Mouse (Mus musculus) brain, embryonic 14.5 days (tissue): ENCODE data around the gene Galr2.

Source experiments
- CTCF ChIP-seq: fragments of 200-500 bp; IDR thresholded peaks from 2 replicates; pipeline ENCODE4 v1.5.1; 2012; ENCODE audit warnings: inconsistent platforms, mild to moderate bottlenecking, moderate library complexity, borderline replicate concordance; ENCODE audit not compliant: insufficient read depth, insufficient read length; ENCODE audit errors: extremely low read depth
- POLR2A ChIP-seq: fragments of 200-500 bp; IDR thresholded peaks from 2 replicates; pipeline ENCODE4 v1.6.1; 2012; ENCODE audit warnings: mild to moderate bottlenecking, inconsistent platforms, borderline replicate concordance; ENCODE audit not compliant: poor library complexity, insufficient read depth, insufficient read length, severe bottlenecking; ENCODE audit errors: extremely low read depth

DNA sequence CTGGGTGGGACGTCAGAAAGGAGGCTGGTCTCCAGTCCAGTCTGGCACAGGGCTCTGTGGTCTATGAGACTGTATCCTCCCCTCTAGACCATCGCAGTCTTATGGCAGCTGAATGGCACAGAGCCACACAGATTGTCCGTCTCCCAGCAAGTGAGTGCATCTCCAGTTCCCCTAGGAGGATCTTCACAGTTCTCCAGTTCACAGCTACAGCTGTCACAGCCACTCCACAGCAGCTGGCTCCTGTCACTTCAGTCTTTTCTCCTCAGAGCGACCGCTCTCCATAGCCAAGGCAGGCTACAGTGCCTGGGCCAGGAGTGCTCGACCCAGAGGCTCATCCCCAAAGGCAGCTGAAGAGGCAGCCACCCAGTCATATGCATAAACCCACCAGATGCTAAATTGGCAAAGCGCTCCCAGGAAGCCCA lies 5.0 kb downstream of the Galr2 start:
- TF ChIP-seq CTCF (no peak), POLR2A (no peak)
